Mouse (Mus musculus) neural tube, embryonic 14.5 days (tissue): ENCODE measurements around the gene Ciz1. TPM values are rescaled to one million over a fixed set of nuclear protein-coding genes. Genes with fewer than 3 reads are reported as not detected.

ENCODE experiments used
- ATAC-seq: fragments of 200-750 bp; cut with Nextera tagmentation; 2 replicates; pipeline ENCODE4 v1.8.0; 2017; ENCODE audit warnings: low read depth, mild to moderate bottlenecking, moderate TSS enrichment, moderate library complexity
- H3K27ac ChIP-seq: fragments of 300-500 bp; sonication (generic); 2 replicates; pipeline ENCODE4 v1.5.1; 2014; ENCODE audit warnings: low read depth, mild to moderate bottlenecking, control low read depth, low read length, moderate library complexity, mixed read lengths
- H3K27me3 ChIP-seq: fragments of 300-500 bp; sonication (generic); 2 replicates; pipeline ENCODE4 v1.6.1; 2014; ENCODE audit warnings: low read length; ENCODE audit not compliant: control insufficient read depth, insufficient read depth
- H3K36me3 ChIP-seq: fragments of 300-500 bp; sonication (generic); 2 replicates; pipeline ENCODE4 v1.6.1; 2014; ENCODE audit warnings: low read length, mixed read lengths; ENCODE audit not compliant: control insufficient read depth, insufficient read depth
- H3K4me1 ChIP-seq: fragments of 300-500 bp; sonication (generic); 2 replicates; pipeline ENCODE4 v1.6.1; 2014; ENCODE audit warnings: low read length; ENCODE audit not compliant: control insufficient read depth, insufficient read depth
- H3K4me2 ChIP-seq: fragments of 300-500 bp; sonication (generic); 2 replicates; pipeline ENCODE4 v1.6.1; 2014; ENCODE audit warnings: mild to moderate bottlenecking, low read depth, low read length, control low read depth
- H3K4me3 ChIP-seq: fragments of 300-500 bp; sonication (generic); 2 replicates; pipeline ENCODE4 v1.5.1; 2014; ENCODE audit warnings: low read depth, low read length, control low read depth, mixed read lengths
- H3K9ac ChIP-seq: fragments of 300-500 bp; sonication (generic); replicated peaks from 2 replicates; pipeline ENCODE4 v1.6.1; 2014; ENCODE audit warnings: low read depth, mild to moderate bottlenecking, control low read depth, low read length, mixed read lengths
- H3K9me3 ChIP-seq: fragments of 300-500 bp; sonication (generic); 2 replicates; pipeline ENCODE4 v1.6.1; 2016; ENCODE audit warnings: low read length; ENCODE audit not compliant: control insufficient read depth
- WGBS: fragments of 180-500 bp; shearing (Covaris S2); extraction: QIAGEN DNeasy Blood & Tissue Kit; methylation state at CpG from one replicate; pipeline ENCODE4 v1.1.7; 2014; 5-methylcytosine and 5-hydroxymethylcytosine counted together
- polyA plus RNA-seq: library from polyadenylated mRNA; unstranded; fragments of >200 nt; fragmentation: Nextera tagmentation; extraction: Ambion mirVana; gene quantifications from 2 replicates; pipeline ENCODE4 v1.2.1, GENCODE M21; 2014

Gene Ciz1
- polyA plus RNA-seq, 1 experiment from 2014 or later, result 47.7 TPM

GRCm38 (mm10) chr2:32327200-32327599, 24.9 kb upstream of the Ciz1 start:
- no peak overlapping the region for H3K27ac ChIP-seq
- ATAC-seq, result no peak
- no peak overlapping the region for H3K4me2 ChIP-seq
- H3K9ac ChIP-seq, result no peak overlapping the region
- H3K27me3 ChIP-seq, result no peaks in the 10 kb centered on the region
- no peaks in the 10 kb centered on the region for H3K9me3 ChIP-seq
- no peak overlapping the region for H3K4me3 ChIP-seq
- WGBS, result 75% methylated on average over 4 of the region's 4 CpGs
- peaks cover 4% of the 10 kb centered on the region; the same call in 1 of the 2 replicates for H3K36me3 ChIP-seq
- peaks cover 7% of the 10 kb centered on the region; the same call in 1 of the 2 replicates for H3K4me1 ChIP-seq

DNA sequence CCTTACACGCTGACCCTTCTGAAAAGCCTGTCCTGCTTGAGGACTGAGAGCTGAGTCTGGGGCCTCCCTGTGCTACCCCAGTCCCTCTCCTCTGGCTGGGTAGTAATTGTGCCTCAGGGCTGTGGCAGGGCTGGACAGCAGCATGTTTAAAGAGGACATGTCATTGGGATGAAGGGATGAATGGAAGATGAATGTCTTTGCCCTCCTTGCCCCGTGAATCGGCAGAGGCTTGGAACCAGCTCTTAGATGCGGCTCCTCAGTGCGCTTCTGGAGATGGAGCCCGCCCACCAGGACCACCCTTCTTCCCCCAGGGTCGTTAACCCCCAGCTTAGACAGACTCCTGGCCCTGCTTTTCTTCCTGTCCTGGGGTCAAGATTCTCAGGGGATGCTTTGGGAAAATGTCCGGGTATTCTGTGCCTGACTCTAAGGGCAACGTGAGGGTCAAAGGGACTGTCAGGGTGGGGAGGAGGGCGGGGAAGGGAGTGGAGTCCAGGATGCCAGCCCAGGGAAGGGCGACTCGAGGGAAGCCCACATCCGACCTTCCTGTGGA, 23.1 kb upstream of the Ciz1 start:
- no peak overlapping the region for H3K9ac ChIP-seq
- H3K36me3 ChIP-seq, result peaks cover 14% of the 10 kb centered on the region; the same call in 1 of the 2 replicates
- H3K9me3 ChIP-seq, result no peaks in the 10 kb centered on the region
- H3K4me1 ChIP-seq, result no peaks in the 10 kb centered on the region
- 4% methylated on average over 13 of the region's 13 CpGs for WGBS
- no peak for ATAC-seq
- H3K4me3 ChIP-seq, result no peak overlapping the region
- H3K4me2 ChIP-seq, result no peak overlapping the region
- H3K27me3 ChIP-seq, result no peaks in the 10 kb centered on the region
- H3K27ac ChIP-seq, result no peak overlapping the region

DNA sequence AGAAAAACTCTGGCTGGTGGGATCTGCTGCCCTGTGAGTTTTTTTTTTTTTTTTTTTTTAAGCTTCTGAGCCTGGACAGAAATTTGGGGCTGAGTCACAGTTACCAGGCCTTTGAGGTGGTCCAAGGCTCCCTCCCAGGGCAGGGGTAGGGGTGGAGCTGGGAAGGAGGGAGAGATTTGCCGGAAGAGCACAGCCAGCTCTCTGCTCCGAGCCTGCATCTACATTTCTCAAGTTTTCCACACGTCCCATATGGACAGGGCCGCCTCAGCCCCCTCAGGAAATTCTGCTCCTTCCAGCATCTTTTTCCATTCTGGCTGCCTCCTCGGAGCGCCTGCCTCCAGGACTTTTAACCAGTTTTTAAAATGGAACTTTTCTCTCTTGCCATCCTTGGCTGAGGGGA, 22.6 kb upstream of the Ciz1 start:
- peaks cover 19% of the 10 kb centered on the region; the same call in 1 of the 2 replicates for H3K36me3 ChIP-seq
- no peak overlapping the region for H3K9ac ChIP-seq
- H3K27me3 ChIP-seq, result no peaks in the 10 kb centered on the region
- H3K9me3 ChIP-seq, result no peaks in the 10 kb centered on the region
- H3K4me3 ChIP-seq, result no peak overlapping the region
- no peaks in the 10 kb centered on the region for H3K4me1 ChIP-seq
- H3K4me2 ChIP-seq, result no peak overlapping the region
- H3K27ac ChIP-seq, result no peak overlapping the region
- whole genome bisulfite sequencing, result 42% methylated on average over 6 of the region's 6 CpGs
- ATAC-seq, result no peak

GRCm38 (mm10) chr2:32332159-32332558, 20.0 kb upstream of the Ciz1 start:
- Histone ChIP-seq H3K4me1 (no peaks in the 10 kb centered on the region), H3K27me3 (no peaks in the 10 kb centered on the region), H3K9ac (no peak overlapping the region), H3K27ac (no peak overlapping the region), H3K9me3 (no peaks in the 10 kb centered on the region), H3K36me3 (peaks cover 34% of the 10 kb centered on the region), H3K4me2 (no peak overlapping the region), H3K4me3 (no peak overlapping the region)
- ATAC-seq, result no peak
- WGBS, result 82% methylated on average over 5 of the region's 5 CpGs

GRCm38 (mm10) chr2:32335888-32336287, 16.2 kb upstream of the Ciz1 start:
- Histone ChIP-seq H3K27me3 (no peaks in the 10 kb centered on the region), H3K36me3 (peaks cover 45% of the 10 kb centered on the region), H3K4me1 (no peaks in the 10 kb centered on the region), H3K9me3 (no peaks in the 10 kb centered on the region), H3K27ac (no peak overlapping the region), H3K4me2 (no peak overlapping the region), H3K9ac (0 out of 2 replicates have a peak overlapping the region, but pooled peaks have one; percentile 21), H3K4me3 (no peak overlapping the region)
- ATAC-seq, result no peak
- 54% methylated on average over 15 of the region's 15 CpGs for WGBS

- no peak for ATAC-seq
- Histone ChIP-seq H3K27me3 (no peaks in the 10 kb centered on the region), H3K36me3 (peaks cover 24% of the 10 kb centered on the region), H3K9me3 (no peaks in the 10 kb centered on the region), H3K4me3 (no peak overlapping the region), H3K4me2 (no peak overlapping the region), H3K9ac (no peak overlapping the region), H3K4me1 (peaks cover 2% of the 10 kb centered on the region; the same call in 1 of the 2 replicates), H3K27ac (no peak overlapping the region)
- 39% methylated on average over 26 of the region's 26 CpGs for WGBS
Measured at GRCm38 (mm10) chr2:32339912-32340642, 12.1 kb upstream of the Ciz1 start.

DNA sequence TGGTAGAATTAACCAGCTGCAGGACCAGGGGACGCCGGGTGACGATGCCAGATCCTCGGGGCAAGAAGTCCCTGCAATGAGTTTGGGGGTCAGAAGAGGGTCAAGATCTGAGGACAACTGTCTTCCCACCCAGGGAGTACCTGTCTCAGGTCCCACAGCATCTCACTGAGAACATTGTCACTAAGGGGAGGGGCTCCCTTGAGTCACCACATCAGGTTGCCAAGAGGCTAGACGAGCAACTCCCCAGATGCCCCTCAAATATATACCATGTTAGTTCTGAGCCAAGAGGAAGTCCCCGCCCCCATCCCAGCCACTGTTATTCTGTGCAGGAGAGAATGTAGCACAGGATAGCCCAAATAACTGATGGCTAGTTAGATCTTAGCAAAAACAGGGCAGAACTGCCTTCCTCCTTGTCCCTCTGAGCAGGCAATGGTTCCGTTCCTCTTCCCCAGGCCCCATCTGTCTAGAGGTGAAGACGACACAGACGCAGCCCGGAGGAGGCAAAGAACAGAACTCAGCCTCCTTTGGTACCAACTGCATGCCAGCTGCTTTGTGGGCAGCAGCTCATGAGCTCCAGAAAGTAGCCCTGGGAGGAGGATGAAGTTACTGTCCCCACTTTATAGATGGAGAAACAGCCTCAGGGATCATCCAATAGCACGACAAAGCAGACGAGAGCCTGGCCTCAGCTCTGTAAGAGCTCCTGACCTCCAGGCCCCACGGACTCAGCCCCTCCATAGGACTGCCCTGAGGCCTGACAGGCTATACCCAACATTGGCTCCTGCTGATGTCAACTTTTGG, 11.1 kb upstream of the Ciz1 start:
- Histone ChIP-seq H3K9me3 (no peaks in the 10 kb centered on the region), H3K27me3 (no peaks in the 10 kb centered on the region), H3K9ac (no peak overlapping the region), H3K4me3 (no peak overlapping the region), H3K4me2 (no peak overlapping the region), H3K36me3 (peaks cover 16% of the 10 kb centered on the region; the same call in 1 of the 2 replicates), H3K27ac (no peak overlapping the region), H3K4me1 (peaks cover 2% of the 10 kb centered on the region; the same call in 1 of the 2 replicates)
- WGBS, result 84% methylated on average over 13 of the region's 13 CpGs
- no peak for ATAC-seq

DNA sequence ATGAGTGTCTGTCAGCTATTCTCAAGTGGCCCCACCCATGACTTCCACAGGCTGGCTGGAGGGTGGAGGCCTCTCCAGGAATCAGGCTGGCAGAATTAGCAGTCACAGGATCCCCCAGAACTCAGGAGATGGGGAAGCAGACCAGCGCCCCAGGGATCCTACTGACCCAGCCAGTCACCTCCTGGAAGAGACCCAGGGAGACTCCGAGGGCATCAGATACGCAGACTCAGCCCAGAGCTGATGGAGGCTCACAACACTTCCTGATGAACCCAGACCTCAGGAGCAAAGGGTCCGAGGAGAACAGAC, 10.5 kb upstream of the Ciz1 start:
- Histone ChIP-seq H3K9ac (no peak overlapping the region), H3K27me3 (no peaks in the 10 kb centered on the region), H3K4me1 (peaks cover 2% of the 10 kb centered on the region; the same call in 1 of the 2 replicates), H3K27ac (no peak overlapping the region), H3K4me3 (no peak overlapping the region), H3K36me3 (peaks cover 15% of the 10 kb centered on the region; the same call in 1 of the 2 replicates), H3K4me2 (no peak overlapping the region), H3K9me3 (no peaks in the 10 kb centered on the region)
- ATAC-seq, result no peak
- WGBS, result 84% methylated on average over 4 of the region's 4 CpGs

- ATAC-seq, result no peak
- Histone ChIP-seq H3K4me3 (no peak overlapping the region), H3K36me3 (peaks cover 17% of the 10 kb centered on the region; the same call in 1 of the 2 replicates), H3K4me1 (peaks cover 2% of the 10 kb centered on the region; the same call in 1 of the 2 replicates), H3K9me3 (no peaks in the 10 kb centered on the region), H3K27ac (no peak overlapping the region), H3K4me2 (no peak overlapping the region), H3K27me3 (no peaks in the 10 kb centered on the region), H3K9ac (no peak overlapping the region)
- WGBS, result 83% methylated on average over 4 of the region's 4 CpGs
Measured at GRCm38 (mm10) chr2:32342039-32342438, 10.1 kb upstream of the Ciz1 start.
